Mouse (Mus musculus) thymus, postnatal 25 days (tissue): Measurements from ENCODE around the gene Abcc6.

ENCODE experiments used
- DNase-seq: peaks from one replicate; pipeline ENCODE4 v3.0.0; 2022

Gene Abcc6

DNA sequence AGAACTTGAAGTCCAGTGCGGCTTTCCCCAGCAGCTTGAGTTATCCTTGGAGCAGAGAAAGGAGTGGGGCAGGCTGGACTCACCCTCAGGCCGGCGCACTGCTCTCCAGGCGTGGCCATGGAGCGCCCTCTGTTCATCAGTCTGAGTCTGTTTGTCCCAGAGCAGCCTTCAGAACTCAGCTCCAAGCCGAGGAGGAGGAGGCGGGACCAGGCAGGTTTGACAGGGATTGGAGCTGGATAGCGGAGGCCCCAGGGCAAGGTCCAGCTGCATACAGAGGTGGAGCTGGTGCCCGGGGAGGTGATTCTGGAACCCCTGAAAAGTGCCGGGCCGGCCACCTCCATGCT lies at the start of gene Abcc6:
Abcc6 (minus strand) TSS at position 158 of the 344 bp plus-strand sequence.
- DNase-seq = no peak

DNA sequence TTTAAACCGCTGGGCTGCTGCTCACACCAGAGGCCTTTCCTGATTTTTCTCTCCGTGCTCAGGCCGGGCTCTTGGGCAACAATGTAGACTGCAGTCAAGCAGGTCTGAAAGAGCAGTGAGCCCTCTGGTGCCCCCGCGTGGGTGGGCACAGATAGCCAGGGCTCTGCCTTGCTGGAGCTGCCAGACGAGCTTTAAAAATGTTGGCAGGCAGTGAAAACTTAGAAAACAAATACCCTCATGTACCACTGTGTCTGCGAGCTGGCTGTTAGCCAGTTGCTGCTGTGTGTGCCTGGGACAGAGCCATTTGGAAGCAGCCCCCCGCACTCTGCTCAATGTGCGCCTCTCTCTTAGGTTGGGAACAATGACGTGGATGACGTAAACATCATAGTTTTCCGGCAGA lies 47.6 kb upstream of the Abcc6 start:
- no peak for DNase-seq

DNA sequence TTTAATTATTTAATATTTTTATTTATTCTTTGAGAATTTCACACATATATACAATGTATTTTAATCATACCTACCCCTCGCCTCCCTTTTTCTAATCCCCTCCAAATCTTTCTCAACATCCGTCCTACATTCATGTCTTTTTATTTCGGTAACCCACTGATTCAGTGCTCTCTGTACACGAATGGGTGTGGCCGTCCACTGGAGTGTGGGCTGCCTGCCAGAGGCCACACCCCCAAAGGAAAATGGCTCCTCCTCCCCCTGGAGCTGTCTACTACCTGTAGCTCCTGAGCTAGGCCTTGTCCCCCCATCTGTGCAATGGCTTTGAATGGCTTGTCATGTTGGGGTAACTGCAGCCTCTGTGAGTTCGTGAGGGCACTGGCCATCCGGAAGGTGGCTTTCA lies 46.7 kb upstream of the Abcc6 start:
- DNase-seq = no peak

DNA sequence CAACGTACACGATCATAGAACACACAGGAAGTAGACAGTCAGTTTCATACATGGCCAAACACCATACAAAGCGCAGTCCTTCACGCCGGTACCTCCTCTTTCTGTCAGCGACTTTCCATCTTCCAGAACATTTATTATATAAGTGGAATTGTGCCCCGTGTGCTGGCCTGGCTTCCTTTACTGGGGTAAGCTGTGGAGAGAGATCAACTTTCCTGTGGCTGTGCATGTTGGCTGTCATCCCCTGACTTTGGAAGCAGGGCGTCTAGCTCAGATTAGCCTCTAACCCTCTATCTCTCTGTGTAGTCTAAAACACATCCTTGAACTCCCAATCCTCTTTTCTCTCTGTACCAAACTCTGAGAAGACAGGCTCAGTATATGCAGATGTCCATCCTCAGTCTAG lies 38.7 kb upstream of the Abcc6 start:
- no peak for DNase-seq

DNA sequence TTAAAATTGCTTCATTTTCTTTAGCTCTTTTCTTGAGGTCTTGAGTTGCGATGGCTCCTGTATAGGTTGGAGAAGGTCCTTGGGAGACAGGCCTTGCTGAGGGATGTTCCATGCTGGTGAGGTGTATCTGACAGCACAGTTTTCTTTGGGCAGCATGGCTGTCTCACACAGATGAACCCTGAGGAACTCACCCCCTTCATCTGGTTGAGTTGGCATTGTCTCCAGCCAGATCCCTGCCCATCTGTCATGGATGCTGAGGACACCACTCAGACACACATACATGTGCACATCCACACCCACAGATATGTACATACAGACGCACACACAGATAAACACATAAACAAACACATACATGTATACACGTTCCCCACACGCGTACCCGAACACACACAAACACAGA lies 33.2 kb upstream of the Abcc6 start:
- no peak for DNase-seq

DNA sequence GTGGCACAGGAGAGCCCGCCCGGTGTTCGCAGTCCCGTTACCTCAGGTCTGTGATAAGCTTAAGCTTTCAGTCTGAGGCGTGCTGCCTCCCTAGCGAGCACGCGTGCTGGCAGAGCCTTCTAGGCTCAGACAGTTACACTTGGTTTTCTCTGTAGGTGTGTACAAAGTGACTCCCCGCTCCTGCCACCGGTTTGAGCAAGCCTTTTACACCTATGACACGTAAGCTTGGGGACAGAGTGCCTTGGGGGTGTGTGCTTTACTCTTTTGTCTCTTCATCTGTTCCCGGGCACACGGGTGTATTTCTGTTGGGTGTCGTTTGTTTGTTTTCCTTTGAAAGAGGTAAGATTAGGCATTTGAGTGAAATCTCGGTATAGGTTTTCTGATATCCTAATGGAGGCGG lies 31.5 kb upstream of the Abcc6 start:
- DNase-seq = no peak

DNA sequence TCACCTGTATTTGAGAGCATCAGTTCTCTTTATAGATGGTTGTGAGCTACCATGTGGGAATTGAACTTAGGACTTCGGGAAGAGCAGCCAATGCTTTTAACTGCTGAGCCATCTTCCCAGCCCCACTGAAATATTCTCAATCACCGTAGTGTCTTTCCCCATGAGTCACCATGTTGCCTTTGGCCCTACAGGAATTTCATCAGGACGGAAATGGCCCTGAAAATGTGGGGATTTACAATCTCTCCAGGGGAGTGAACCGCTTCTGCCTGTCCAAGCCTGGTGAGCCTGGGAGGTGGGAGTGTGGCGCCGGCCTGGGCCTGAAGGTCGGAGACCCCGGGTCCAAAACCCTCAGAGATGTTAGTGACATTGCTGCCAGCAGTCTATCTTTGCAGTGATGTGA lies 30.6 kb upstream of the Abcc6 start:
- no peak for DNase-seq

DNA sequence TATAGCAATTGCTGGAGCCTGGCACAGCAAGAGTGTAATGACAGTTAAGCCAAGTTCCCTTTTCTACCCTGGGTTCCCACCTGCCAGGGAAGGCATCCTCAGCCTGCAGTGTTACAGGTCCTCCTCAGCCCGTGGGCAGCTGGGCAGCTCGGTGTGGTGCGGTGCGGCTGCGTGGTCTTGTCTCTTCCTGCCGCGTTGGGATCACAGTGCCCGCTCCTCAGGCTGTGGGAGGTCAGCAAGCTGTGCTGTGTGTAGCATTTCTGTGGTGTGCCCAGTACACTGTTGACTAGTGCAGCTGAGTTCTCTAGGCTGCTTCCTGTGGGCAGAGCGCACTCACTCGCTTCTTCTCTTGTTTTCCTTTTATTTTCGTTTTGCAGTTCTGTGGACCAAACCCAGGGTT lies 28.8 kb upstream of the Abcc6 start:
- peak; percentile 44 for DNase-seq

DNA sequence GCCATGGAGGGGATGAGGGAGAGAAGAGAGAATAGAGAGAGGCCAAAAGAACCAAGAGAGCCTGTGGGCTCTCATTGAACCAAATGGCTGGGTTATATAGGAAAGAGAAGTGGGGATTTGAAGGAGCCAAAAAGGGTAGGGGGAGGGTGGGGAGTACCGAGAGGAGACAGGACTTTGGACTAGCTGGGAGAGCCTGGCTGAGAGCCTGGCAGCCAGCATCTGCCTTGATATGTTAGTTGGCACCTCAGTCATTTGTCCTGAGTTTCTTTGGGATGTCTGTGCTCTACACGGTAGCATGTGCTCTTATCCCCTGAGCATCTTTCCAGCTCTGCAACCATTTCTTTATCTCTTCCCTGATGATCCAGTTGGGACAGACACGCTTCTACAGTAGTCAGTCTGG lies 23.5 kb upstream of the Abcc6 start:
- no peak for DNase-seq

DNA sequence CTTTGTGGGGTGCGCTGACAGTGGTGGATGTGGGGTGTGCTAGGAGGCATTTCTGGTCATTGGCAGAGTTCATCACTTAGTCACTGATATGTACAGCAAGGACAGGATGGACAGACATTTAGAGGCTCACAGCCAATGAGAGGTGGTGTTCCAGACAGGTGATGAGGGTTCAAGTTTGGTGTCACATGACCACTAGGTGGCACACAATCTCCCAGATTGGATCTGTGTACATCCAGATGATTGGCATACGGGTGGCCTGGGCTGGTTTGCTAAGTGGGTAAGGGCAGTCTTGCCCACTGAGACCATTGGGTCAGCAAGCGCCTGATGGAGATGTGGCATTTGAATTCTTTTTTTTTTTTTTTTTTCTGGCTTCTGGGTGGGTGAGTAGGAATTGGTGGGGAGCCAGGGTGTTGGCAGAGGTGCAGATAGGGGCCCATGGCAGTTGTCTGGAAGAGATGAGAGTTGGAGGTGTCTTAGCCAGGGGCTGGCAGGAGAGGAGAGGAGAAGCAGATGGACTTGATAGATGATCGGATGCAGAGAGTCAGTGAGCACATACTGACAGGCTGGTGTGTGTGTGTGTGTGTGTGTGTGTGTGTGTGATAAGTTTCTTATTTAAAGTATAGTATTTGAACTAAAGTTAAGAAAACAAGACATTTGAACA lies 22.2 kb upstream of the Abcc6 start:
- peak; percentile 21 for DNase-seq

DNA sequence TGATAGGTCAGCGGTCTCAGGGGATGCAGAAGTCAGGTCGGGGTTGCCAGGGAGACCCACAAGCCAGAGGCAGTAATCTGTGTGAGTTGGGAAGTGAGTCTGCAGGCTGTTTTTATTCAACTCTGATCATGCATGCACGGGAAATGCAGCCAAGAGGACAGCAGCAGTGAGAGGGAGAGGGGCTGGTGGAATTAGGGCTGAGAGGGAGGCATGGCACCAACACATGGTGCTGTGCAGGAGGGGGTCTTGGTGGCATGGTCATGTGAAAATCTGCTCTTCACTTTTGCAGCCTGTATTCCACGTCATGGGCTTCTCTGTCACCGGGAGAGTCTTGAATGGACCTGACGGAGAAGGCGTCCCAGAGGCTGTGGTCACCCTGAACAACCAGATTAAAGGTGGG lies 19.9 kb upstream of the Abcc6 start:
- no peak for DNase-seq

DNA sequence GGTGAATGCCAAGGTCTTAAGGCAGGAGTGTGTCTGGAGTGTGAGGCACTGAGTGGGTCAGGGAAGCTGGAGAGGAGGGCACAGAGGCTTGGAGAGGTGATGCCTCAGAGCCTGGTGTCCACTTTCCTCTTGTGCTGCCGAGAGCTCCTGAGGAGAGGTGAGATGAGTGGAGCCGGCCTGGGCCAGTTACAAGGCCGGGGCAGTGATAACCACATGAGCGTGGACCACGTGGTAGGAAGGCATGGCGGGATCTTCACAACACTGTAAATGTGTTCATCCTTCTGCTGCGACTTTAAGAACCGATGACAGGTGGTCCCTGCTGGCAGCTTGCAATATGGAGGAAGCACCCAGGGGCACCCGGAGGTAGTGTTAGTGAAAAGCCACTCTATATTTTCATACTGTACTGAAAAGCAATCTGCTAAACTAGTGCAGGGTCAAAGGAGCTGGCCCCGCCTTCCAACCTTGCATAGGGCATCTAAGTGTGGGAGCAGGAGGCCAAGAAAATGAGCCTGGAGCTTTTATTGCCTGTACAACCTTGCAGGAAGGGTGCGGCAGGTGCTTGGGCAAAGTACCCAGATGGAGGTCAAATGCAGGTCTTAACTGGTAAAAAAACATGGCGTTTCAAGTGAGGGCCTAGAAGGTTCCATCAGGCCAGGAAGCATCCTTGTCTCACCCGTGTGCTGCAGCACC lies 17.9 kb upstream of the Abcc6 start:
- no peak for DNase-seq

DNA sequence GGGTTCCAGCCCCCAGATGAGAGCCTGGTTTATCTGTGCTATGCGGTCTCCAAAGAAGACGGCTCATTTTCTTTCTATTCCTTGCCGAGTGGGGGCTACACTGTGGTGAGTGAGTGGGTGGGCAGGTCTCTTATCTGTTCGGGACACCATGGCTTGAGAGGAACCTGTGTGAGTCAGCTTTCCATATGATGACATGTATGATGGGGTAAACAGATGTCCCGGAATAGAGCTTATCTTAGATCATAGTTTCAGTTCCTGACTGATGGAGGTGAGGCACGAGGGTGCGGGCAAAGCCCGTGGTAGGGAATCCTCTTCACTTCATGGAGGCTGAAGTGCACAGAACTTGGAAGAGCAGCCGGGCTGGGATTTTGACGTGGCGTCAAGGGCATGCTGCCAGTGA lies 15.8 kb upstream of the Abcc6 start:
- no peak for DNase-seq

DNA sequence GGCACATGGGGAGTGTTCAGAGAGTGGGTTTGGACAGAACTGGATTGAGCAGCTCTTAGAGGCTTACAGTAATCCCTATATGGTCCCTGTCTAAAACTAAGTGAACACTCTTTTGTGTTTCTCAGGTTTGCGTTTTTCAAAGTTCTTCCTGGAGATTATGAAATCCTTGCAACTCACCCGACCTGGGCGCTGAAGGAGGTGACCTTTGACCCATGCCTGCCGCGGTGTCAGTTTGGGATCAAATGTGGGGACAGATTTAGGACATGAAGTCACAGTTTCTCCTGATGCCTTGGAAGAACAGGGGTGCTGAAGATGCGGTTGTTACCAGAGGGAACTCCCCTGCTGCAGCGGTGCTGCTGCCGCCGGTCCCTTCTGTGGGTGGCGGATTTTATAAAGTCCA lies 14.0 kb upstream of the Abcc6 start:
- no peak for DNase-seq

DNA sequence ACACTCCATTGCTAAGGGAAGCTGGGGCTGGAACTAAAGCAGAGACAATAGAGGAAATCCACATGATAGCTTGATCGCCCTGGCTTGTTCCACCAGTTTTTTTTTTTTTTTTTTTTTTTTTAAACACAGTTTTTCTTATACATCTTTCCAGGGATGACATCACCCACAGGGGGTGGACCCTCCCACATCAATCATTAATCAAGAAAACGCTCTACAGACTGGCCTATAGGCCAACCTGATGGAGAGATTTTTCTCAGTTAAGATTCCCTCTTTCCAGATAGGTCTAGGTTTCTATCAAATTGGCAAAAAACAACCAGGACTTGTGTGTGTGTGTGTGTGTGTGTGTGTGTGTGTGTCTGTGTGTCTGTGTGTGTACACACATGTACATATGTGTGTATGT lies 9.8 kb upstream of the Abcc6 start:
- DNase-seq = no peak

DNA sequence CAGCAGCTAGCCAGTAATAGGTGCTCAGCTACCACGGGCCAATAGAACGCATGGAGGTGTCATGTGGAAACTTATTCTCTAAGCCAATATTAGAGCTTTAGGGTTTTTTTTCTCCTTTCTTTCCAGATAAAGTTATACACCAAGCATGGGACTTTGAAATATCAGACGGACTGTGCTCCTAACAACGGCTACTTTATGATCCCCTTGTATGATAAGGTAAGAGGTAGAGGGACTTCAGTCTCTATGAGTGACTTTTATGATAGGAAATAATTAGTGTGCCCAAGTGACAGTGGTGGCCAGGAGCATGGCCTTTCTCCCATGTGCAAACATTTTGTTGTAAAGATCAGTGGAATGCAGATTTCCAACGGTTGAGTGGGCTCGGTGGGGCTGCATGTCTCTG lies 7.3 kb upstream of the Abcc6 start:
- no peak for DNase-seq

DNA sequence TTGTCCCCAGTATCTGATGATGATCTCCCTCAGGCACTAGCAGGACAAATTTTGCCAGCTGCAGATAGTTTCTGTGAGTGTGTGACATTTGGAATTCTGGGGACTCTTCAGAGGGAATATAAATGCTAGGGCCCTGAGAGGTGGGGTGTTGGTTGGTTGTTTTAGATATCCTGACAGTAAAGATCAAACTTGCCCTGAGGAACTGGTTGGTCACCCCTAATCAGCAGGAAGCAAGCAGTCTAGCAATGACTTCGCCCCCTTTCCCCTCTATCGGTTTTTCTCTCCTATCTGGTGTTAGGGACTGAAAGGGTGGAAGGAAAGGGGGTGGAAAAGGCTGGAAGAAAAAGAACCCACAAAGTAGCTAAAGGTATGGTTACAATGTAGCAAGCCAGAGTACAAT lies 5.4 kb upstream of the Abcc6 start:
- no peak for DNase-seq

DNA sequence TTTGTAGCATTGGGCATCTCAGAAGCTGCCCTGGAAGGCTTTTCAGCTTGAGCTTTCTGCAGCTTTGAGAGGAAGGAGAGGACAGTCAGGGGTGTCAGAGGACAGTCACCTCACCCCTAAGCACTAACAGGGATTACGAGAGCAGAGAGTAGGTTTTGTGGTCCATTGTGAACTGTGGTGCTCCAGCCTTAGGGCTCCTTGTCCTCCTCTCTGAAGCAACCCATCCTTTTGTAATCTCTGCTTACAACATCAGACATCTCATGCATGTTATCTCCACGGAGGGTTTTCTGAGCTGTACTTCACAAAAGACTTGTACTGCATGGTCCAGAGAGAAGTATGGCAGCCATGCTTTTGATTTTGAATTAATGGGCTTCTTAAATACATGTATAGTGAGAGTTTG lies 4.9 kb upstream of the Abcc6 start:
- DNase-seq = no peak

DNA sequence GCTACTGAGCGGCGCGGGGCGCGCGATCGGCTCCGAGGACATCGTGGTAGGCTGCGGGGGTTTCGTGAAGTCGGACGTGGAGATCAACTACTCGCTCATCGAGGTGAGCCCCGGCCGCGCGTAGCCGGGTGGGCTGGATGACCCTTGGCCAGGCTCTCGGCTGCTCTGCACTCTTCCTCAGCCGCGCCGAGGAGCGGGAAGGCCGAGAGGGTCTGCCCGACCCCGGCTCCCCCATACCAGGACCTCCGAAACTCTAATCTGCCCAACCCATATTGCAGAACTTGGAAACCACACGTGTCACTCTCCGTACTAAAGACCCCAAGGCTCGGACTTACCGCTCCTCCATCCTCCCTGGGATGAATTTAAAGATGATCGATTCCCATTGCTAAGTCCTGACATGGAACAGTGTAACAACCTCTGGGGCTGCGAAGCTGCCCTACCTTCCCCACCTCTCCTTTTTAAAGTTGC lies 3.8 kb upstream of the Abcc6 start:
- DNase-seq = no peak

DNA sequence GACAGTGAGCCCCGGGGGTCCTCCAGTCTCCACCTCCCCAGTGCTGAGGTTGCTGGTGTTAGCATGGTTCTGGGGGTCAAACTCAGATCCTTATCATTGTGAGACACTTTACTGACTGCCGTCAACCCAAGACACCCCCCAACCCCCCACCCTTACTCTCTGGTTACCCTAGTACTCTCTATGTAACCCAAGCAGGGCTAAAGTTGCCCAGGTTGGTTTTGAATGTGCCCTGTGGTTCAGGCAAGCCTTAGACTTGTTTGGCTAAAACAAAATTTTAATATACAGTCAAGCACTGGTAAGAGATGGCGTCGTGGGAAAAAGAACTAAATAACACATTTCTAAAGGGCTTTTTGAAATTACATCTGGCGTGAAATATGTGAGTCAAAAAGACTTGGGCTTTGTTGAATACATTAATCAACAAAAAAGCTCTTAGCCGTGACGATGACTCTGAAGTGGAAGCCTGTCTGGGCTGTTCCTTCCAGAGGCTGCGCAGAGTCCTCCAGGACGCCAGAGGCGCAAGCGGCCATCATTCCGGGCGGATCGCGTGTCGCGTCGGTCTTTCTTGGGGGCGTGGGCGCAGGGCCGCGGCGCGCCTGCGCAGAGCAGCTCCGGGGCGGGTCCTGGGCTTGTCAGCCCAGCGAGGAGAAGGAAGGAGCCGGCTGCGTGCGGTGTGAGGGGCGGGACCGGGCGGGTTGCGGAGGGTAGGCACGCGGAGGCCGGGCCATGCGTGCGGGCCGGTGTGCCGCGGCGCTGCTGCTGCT lies 3.2 kb upstream of the Abcc6 start, which contains the start of gene Nomo1:
Nomo1 (plus strand) TSS at position 590 of the 761 bp plus-strand sequence.
- peak; percentile 97 for DNase-seq

DNA sequence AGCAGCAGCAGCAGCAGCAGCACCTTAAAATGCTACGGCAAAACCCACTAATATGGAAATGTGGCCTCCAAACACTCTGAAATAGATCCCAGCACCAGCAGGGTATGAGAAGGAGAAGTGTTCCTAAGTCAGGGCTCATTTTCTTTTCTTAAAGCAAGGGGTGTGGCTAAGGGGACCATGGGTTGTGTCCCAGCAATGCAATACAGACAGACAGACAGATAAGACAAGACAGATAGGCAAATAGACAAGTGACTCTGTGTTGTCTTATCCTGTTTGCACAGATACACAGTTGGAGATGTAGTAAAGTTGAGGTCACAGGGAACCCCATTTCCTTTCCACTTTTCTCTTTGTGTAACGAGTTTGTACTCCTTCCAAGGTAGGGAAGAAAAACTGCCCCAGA lies 973 bp upstream of the Abcc6 start:
- DNase-seq = no peak

DNA sequence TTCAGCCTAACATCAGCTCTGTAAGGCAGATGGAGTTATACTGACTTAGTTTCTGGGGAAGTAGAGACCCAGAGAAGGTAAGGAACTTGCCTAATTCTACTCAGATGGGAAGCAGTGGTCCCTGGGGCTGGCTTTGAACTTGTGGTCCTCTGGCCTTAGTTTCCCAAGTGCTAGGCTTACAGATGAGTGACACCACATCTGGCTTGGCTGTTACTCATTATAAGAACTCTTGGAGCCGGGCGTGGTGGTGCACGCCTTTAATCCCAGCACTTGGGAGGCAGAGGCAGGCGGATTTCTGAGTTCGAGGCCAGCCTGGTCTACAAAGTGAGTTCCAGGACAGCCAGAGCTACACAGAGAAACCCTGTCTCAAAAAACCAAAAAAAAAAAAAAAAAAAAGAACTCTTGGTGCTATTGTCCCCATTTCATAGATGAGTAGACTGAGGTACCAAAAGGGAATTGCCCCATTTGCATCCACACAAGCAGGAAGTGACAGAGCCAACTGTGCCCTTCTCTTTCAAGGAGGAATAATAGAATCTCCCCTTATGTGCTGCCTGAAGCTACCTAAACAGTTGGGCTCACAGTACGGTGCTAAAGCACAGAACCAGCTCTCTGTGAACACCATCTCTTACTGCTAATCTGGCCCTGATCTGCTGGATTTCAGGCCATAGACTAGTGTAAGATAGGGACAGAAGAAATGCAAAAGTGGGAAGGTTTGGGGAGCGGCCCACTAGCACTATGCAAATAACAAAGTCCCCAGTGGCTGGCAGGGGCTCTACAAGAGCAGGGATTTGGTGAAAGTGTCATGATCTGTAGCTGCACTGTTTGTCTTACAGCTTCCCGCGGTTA lies 580 bp downstream of the Abcc6 start:
- DNase-seq = no peak

DNA sequence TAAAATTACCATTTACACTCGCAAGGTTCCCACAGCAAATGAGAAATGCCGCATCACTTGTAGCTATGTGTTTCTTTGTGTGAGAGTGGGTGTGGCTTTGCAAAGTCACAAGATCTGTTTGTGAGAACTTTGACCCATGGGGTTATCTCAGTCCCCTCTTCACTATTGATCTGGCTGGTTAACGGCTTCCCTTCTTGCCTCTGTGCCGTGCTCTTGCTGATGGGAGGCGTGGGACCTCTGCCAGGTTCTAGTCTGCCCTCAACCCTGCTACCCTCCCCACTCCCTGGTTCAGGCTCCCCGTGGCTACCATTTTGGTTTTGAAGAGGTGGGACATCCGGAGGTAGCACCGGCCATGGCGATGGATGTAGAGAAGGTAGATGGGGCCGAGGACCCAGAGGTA lies 1.4 kb downstream of the Abcc6 start:
- DNase-seq = no peak
